Mouse (Mus musculus) brain, embryonic 14.5 days (tissue): ENCODE measurements around the gene Ccl27a.

Experiments
- CTCF ChIP-seq: fragments of 200-500 bp; IDR thresholded peaks from 2 replicates; pipeline ENCODE4 v1.5.1; 2012; ENCODE audit warnings: inconsistent platforms, mild to moderate bottlenecking, moderate library complexity, borderline replicate concordance; ENCODE audit not compliant: insufficient read depth, insufficient read length; ENCODE audit errors: extremely low read depth
- POLR2A ChIP-seq: fragments of 200-500 bp; IDR thresholded peaks from 2 replicates; pipeline ENCODE4 v1.6.1; 2012; ENCODE audit warnings: mild to moderate bottlenecking, inconsistent platforms, borderline replicate concordance; ENCODE audit not compliant: poor library complexity, insufficient read depth, insufficient read length, severe bottlenecking; ENCODE audit errors: extremely low read depth

- no peak for TF ChIP-seq POLR2A
- no peak for TF ChIP-seq CTCF
These were observed 12.4 kb downstream of the Ccl27a start for GRCm38 (mm10) chr4:41761680-41762079.
